Mouse (Mus musculus) CH12.LX (cell line): ENCODE measurements at regions not wholly inside any gene's neighbourhood (a gene's known extent, or its start where the extent isn't known, plus 50 kb on each side); places are given as distances from the start of the nearest gene placed in this dataset.

ENCODE experiments used
- DNase-seq: peaks from one replicate; pipeline ENCODE4 v3.0.0-alpha.2; 2013; ENCODE audit errors: extremely low read depth
- H3K27ac ChIP-seq: 2 replicates; pipeline ENCODE4 v1.5.1; 2012; ENCODE audit warnings: low read depth, mild to moderate bottlenecking, control low read depth, moderate library complexity; ENCODE audit not compliant: insufficient read depth
- H3K27me3 ChIP-seq: replicated peaks from 2 replicates; pipeline ENCODE3; 2012; ENCODE audit warnings: inconsistent platforms
- H3K36me3 ChIP-seq, 2 experiments: replicated peaks in 1 of 2; 2 replicates each; pipeline versions ENCODE3 to v1.6.1; 2012; ENCODE audit warnings: inconsistent platforms in 1 of 2, low read length in 1 of 2, mild to moderate bottlenecking in 1 of 2, mixed read lengths in 1 of 2, moderate library complexity in 1 of 2; ENCODE audit not compliant: control insufficient read depth in 1 of 2, insufficient read depth in 1 of 2
- H3K4me1 ChIP-seq, 2 experiments: 2 replicates each; pipeline ENCODE4 v1.6.1; 2012; ENCODE audit warnings: inconsistent platforms in 1 of 2, moderate library complexity in 1 of 2; ENCODE audit not compliant: insufficient read depth in 2 of 2, control insufficient read depth in 1 of 2
- H3K4me2 ChIP-seq: 2 replicates; pipeline ENCODE4 v1.6.1; 2012; ENCODE audit warnings: low read depth, mild to moderate bottlenecking, control low read depth; ENCODE audit not compliant: poor library complexity, insufficient read depth, severe bottlenecking
- H3K4me3 ChIP-seq, 3 experiments: fragments of 150-350 bp in 1 of 3; sonication (generic) in 1 of 3; replicated peaks in 1 of 3; 2 replicates each; pipeline versions ENCODE3 to v1.5.1; 2011 to 2012; ENCODE audit warnings: low read depth in 2 of 3, low read length in 2 of 3, mild to moderate bottlenecking in 2 of 3, moderate library complexity in 2 of 3, control low read depth in 1 of 3, improper control_type of control experiment in 1 of 3, inconsistent platforms in 1 of 3, mixed read lengths in 1 of 3; ENCODE audit not compliant: poor library complexity in 1 of 3
- H3K79me2 ChIP-seq: replicated peaks from 2 replicates; pipeline ENCODE4 v1.6.1; 2012; ENCODE audit warnings: mild to moderate bottlenecking, moderate library complexity; ENCODE audit not compliant: control insufficient read depth, poor library complexity, insufficient read depth, severe bottlenecking; ENCODE audit errors: extremely low read depth
- H3K9ac ChIP-seq: 2 replicates; pipeline ENCODE4 v1.6.1; 2012; ENCODE audit warnings: low read depth, mild to moderate bottlenecking, control low read depth, moderate library complexity; ENCODE audit not compliant: insufficient read depth
- H3K9me3 ChIP-seq: replicated peaks from 2 replicates; pipeline ENCODE3; 2012; ENCODE audit warnings: low read length, inconsistent platforms, mixed read lengths
- BHLHE40 ChIP-seq: IDR thresholded peaks from 2 replicates; pipeline ENCODE4 v1.6.1; 2011; ENCODE audit warnings: mild to moderate bottlenecking, low read depth, low read length, improper control_type of control experiment
- CHD1 ChIP-seq: IDR thresholded peaks from 2 replicates; pipeline ENCODE4 v1.6.1; 2012; ENCODE audit warnings: low read depth, low read length, improper control_type of control experiment, inconsistent platforms
- CTCF ChIP-seq, 2 experiments: IDR thresholded peaks in 1 of 2; conservative IDR thresholded peaks in 1 of 2; 2 replicates each; pipeline ENCODE4 v1.5.1; 2011 to 2012; ENCODE audit warnings: low read depth in 2 of 2, low read length in 2 of 2, improper control_type of control experiment in 1 of 2, inconsistent platforms in 1 of 2, mild to moderate bottlenecking in 1 of 2, moderate library complexity in 1 of 2
- E2F4 ChIP-seq: IDR thresholded peaks from 2 replicates; pipeline ENCODE4 v1.6.1; 2011; ENCODE audit warnings: low read depth, low read length, improper control_type of control experiment; ENCODE audit not compliant: insufficient replicate concordance
- EP300 ChIP-seq: IDR thresholded peaks from 2 replicates; pipeline ENCODE4 v1.6.1; 2011; ENCODE audit warnings: low read length, improper control_type of control experiment
- GABPA ChIP-seq: IDR thresholded peaks from 2 replicates; pipeline ENCODE4 v1.6.1; 2012; ENCODE audit warnings: low read depth, low read length, improper control_type of control experiment, inconsistent platforms; ENCODE audit not compliant: insufficient replicate concordance
- IRF4 ChIP-seq: IDR thresholded peaks from 2 replicates; pipeline ENCODE4 v1.6.1; 2014; ENCODE audit warnings: low read depth, mild to moderate bottlenecking, inconsistent platforms, low read length, improper control_type of control experiment
- JUND ChIP-seq: conservative IDR thresholded peaks from 2 replicates; pipeline ENCODE4 v1.6.1; 2011; ENCODE audit warnings: low read depth, low read length, improper control_type of control experiment
- KAT2A ChIP-seq: IDR thresholded peaks from 2 replicates; pipeline ENCODE4 v1.6.1; 2012; ENCODE audit warnings: low read length, improper control_type of control experiment, inconsistent platforms; ENCODE audit not compliant: insufficient replicate concordance
- MAFK ChIP-seq: IDR thresholded peaks from 2 replicates; pipeline ENCODE4 v1.6.1; 2011; ENCODE audit warnings: low read length, improper control_type of control experiment; ENCODE audit not compliant: insufficient replicate concordance
- MAX ChIP-seq: IDR thresholded peaks from 2 replicates; pipeline ENCODE4 v1.6.1; 2011; ENCODE audit warnings: low read length, improper control_type of control experiment
- MAZ ChIP-seq: IDR thresholded peaks from 2 replicates; pipeline ENCODE4 v1.6.1; 2012; ENCODE audit warnings: low read depth, mild to moderate bottlenecking, inconsistent platforms, low read length, improper control_type of control experiment, moderate library complexity
- MEF2A ChIP-seq: IDR thresholded peaks from 2 replicates; pipeline ENCODE4 v1.6.1; 2014; ENCODE audit warnings: low read depth, mild to moderate bottlenecking, inconsistent platforms, low read length, improper control_type of control experiment, borderline replicate concordance
- MYC ChIP-seq: IDR thresholded peaks from 2 replicates; pipeline ENCODE4 v1.6.1; 2011; ENCODE audit warnings: low read depth, mild to moderate bottlenecking, improper control_type of control experiment, low read length
- NELFE ChIP-seq: IDR thresholded peaks from 2 replicates; pipeline ENCODE4 v1.6.1; 2011; ENCODE audit warnings: low read depth, low read length, improper control_type of control experiment
- NRF1 ChIP-seq: IDR thresholded peaks from 2 replicates; pipeline ENCODE4 v1.6.1; 2014; ENCODE audit warnings: low read depth, mild to moderate bottlenecking, inconsistent platforms, low read length, improper control_type of control experiment, moderate library complexity
- POLR2A ChIP-seq: IDR thresholded peaks from 2 replicates; pipeline ENCODE4 v1.6.1; 2011; ENCODE audit warnings: low read depth, mild to moderate bottlenecking, improper control_type of control experiment, low read length
- POLR2AphosphoS2 ChIP-seq: IDR thresholded peaks from 2 replicates; pipeline ENCODE4 v1.6.1; 2011; ENCODE audit warnings: low read depth, low read length, improper control_type of control experiment
- RAD21 ChIP-seq: IDR thresholded peaks from 2 replicates; pipeline ENCODE4 v1.6.1; 2011; ENCODE audit warnings: low read depth, mild to moderate bottlenecking, low read length, improper control_type of control experiment, moderate library complexity
- TBP ChIP-seq: conservative IDR thresholded peaks from 2 replicates; pipeline ENCODE4 v1.6.1; 2011; ENCODE audit warnings: low read depth, low read length, improper control_type of control experiment
- TCF12 ChIP-seq: IDR thresholded peaks from 2 replicates; pipeline ENCODE4 v1.6.1; 2014; ENCODE audit warnings: low read depth, mild to moderate bottlenecking, inconsistent platforms, low read length, improper control_type of control experiment
- ZKSCAN1 ChIP-seq: IDR thresholded peaks from 2 replicates; pipeline ENCODE4 v1.6.1; 2012; ENCODE audit warnings: low read depth, inconsistent platforms, low read length, improper control_type of control experiment, borderline replicate concordance
- ZMIZ1 ChIP-seq: IDR thresholded peaks from 2 replicates; pipeline ENCODE4 v1.6.1; 2012; ENCODE audit warnings: low read depth, mild to moderate bottlenecking, inconsistent platforms, low read length, improper control_type of control experiment
- ZNF384 ChIP-seq: IDR thresholded peaks from 2 replicates; pipeline ENCODE4 v1.6.1; 2012; ENCODE audit warnings: low read depth, low read length, improper control_type of control experiment, inconsistent platforms
- dilution Hi-C: fragments of 300-500 bp; cut with MboI; formaldehyde crosslinking; loops from 2 replicates; pipeline ENCODE4 v1.14.3; 2020; ENCODE audit warnings: low sequenced_read_pairs; ENCODE audit not compliant: extremely low pct_unique_long_range_greater_than_20kb, extremely low pct_ligation_motif_present
- in situ Hi-C: fragments of 300-500 bp; cut with MboI; formaldehyde crosslinking; loops from 3 replicates; pipeline ENCODE4 v1.14.3; 2019; ENCODE audit warnings: low sequenced_read_pairs, low pct_ligation_motif_present, low pct_unique_long_range_greater_than_20kb, mixed read lengths

DNA sequence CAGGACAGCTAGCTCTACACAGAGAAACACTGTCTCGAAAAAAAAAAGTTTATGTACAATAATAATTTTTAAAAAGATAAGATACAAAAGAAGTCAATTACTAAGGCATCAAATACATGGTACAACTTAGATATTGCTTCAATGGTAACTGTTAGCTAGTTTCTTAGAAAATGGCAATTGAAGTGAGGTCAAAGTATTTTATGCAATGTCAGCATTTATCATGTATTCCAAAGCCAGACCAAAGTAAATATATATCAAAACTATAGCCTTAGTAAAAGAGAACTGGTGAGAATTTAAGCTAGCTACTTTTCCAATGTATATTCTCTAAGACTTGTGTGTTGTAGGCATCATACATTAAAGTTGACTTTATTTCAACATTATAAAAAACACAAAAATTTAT lies 219.0 kb upstream of the Edil3 start:
- dilution Hi-C loops, result no loop called here
- TF ChIP-seq MAFK (peak; percentile 86), POLR2A (no peak), RAD21 (no peak)
- TF ChIP-seq, all 38 proteins: peak for 1

DNA sequence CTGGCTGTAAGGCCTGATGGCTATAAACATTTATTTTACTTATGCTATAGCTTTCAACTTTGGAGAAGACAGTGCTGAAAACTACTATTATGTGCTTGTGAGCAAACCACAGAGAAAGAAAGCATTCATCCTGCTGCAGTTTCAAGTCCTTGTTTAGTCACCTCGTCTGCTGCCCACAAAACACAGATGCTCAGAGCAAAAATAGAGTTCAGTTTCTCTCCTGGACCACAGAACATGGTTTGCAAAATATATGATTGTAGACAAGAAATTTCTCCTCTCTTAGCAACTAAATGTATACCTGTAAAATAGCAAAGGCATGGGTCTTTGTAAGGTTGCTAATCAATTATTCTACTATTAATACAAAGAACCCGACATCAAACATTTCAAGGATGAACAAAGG lies 210.7 kb upstream of the Edil3 start:
- no peaks in the 10 kb centered on the region for H3K36me3 ChIP-seq
- no peak overlapping the region for H3K9ac ChIP-seq
- H3K4me1 ChIP-seq, result peaks cover 0 to 5% of the 10 kb centered on the region in 2 experiments; a peak in 2 of 4 replicates
- in situ Hi-C loops, result no loop called here
- TF ChIP-seq E2F4 (no peak), MAX (no peak), TCF12 (no peak), NELFE (no peak), RAD21 (no peak), GABPA (no peak), EP300 (no peak), ZNF384 (no peak), CHD1 (no peak), IRF4 (no peak), MAZ (no peak)
- no peaks in the 10 kb centered on the region for H3K9me3 ChIP-seq
- dilution Hi-C loops, result no loop called here
- H3K4me3 ChIP-seq, result no peak overlapping the region
- H3K79me2 ChIP-seq, result no peaks in the 10 kb centered on the region
- H3K27ac ChIP-seq, result no peak overlapping the region
- H3K4me2 ChIP-seq, result no peak overlapping the region
- peak; percentile 8 for DNase-seq
- no peaks in the 10 kb centered on the region for H3K27me3 ChIP-seq

More for the DNA sequence above, 219.0 kb upstream of the Edil3 start:
- Histone ChIP-seq H3K79me2 (no peaks in the 10 kb centered on the region), H3K27ac (no peak overlapping the region), H3K27me3 (no peaks in the 10 kb centered on the region), H3K9me3 (no peaks in the 10 kb centered on the region), H3K9ac (no peak overlapping the region), H3K36me3 (no peaks in the 10 kb centered on the region), H3K4me2 (no peak overlapping the region), H3K4me3 (no peak overlapping the region), H3K4me1 (no peaks in the 10 kb centered on the region)
- no peak for DNase-seq
- in situ Hi-C loops, result no loop called here

DNA sequence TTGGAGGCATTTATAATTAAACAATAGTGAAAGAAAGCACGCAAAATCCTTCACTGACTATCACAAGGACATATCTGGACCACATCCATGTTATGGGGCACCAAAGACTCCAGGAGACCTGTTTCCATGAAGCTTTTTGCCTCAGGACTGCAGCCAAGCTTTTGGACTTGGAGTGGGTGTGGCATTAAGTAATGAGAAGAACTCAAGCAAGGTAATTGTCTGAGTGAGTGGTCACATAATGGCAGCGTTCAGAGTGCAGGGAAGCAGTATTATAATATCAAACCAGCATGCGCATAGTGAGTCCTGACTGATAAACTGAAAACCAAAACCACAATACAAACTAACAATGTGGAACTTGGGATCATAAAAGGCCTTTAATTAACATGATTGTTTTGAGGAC lies 208.0 kb upstream of the Edil3 start:
- no peaks in the 10 kb centered on the region for H3K79me2 ChIP-seq
- no peaks in the 10 kb centered on the region for H3K36me3 ChIP-seq
- no peaks in the 10 kb centered on the region for H3K27me3 ChIP-seq
- dilution Hi-C loops (no loop called here), in situ Hi-C loops (no loop called here)
- no peaks in the 10 kb centered on the region for H3K9me3 ChIP-seq
- H3K27ac ChIP-seq, result no peak overlapping the region
- TF ChIP-seq POLR2AphosphoS2 (no peak), NRF1 (no peak), MEF2A (no peak), KAT2A (no peak), POLR2A (no peak), JUND (no peak), CTCF (conservative IDR thresholded peaks at IDR 0.05 in 1 of 2, IDR thresholded peaks at IDR 0.05 in 1 of 2; ENCODE audit: low read depth in 2 of 2, low read length in 2 of 2) (no peak), ZKSCAN1 (no peak), MAFK (no peak), CHD1 (no peak), ZMIZ1 (no peak), MAX (no peak), TBP (no peak), MYC (no peak), EP300 (no peak), E2F4 (no peak), MAZ (no peak), IRF4 (no peak), ZNF384 (no peak), BHLHE40 (no peak)
- no peak for DNase-seq
- H3K4me1 ChIP-seq, result peaks cover 0 to 6% of the 10 kb centered on the region in 2 experiments; a peak in 2 of 4 replicates
- H3K4me3 ChIP-seq, result no peak overlapping the region
- H3K4me2 ChIP-seq, result no peak overlapping the region
- no peak overlapping the region for H3K9ac ChIP-seq
